Mouse (Mus musculus) small intestine, adult 2 months (tissue): ENCODE results near the gene Lnp1. TPM values are rescaled to one million over a fixed set of nuclear protein-coding genes. Genes with fewer than 3 reads are reported as not detected.

ENCODE experiments used
- H3K27ac ChIP-seq: fragments of 200-500 bp; 2 replicates; pipeline ENCODE4 v1.5.1; 2012; ENCODE audit warnings: low read depth, low read length, control low read depth, inconsistent platforms; ENCODE audit not compliant: insufficient read depth
- H3K27me3 ChIP-seq: fragments of 200-500 bp; 2 replicates; pipeline ENCODE4 v1.6.1; 2012; ENCODE audit warnings: mild to moderate bottlenecking, moderate library complexity, low read length, inconsistent platforms; ENCODE audit not compliant: control insufficient read depth, insufficient read depth
- H3K36me3 ChIP-seq: fragments of 200-500 bp; 2 replicates; pipeline ENCODE4 v1.6.1; 2012; ENCODE audit warnings: mild to moderate bottlenecking, low read length, control low read depth, inconsistent platforms; ENCODE audit not compliant: control insufficient read depth, insufficient read depth
- H3K4me1 ChIP-seq: fragments of 200-500 bp; 2 replicates; pipeline ENCODE4 v1.6.1; 2012; ENCODE audit warnings: low read length, inconsistent platforms, mixed read lengths; ENCODE audit not compliant: control insufficient read depth, insufficient read depth, insufficient read length
- H3K4me3 ChIP-seq: fragments of 200-500 bp; 2 replicates; pipeline ENCODE4 v1.5.1; 2012; ENCODE audit warnings: low read depth, mild to moderate bottlenecking, control low read depth, inconsistent platforms, low read length, moderate library complexity
- CTCF ChIP-seq: fragments of 200-500 bp; IDR thresholded peaks from 2 replicates; pipeline ENCODE4 v1.5.1; 2012; ENCODE audit warnings: low read depth, mild to moderate bottlenecking, control low read depth, inconsistent platforms, low read length, moderate library complexity, mixed read lengths; ENCODE audit not compliant: insufficient replicate concordance, insufficient read length; ENCODE audit errors: extremely low read depth
- POLR2A ChIP-seq: fragments of 200-500 bp; IDR thresholded peaks from 2 replicates; pipeline ENCODE4 v1.6.1; 2012; ENCODE audit warnings: low read depth, mild to moderate bottlenecking, control low read depth, inconsistent platforms, low read length, moderate library complexity
- WGBS: fragments of 180-500 bp; shearing (Covaris S2); methylation state at CpG from one replicate; pipeline ENCODE4 v1.1.7; 2018; 5-methylcytosine and 5-hydroxymethylcytosine counted together
- polyA plus RNA-seq: library from polyadenylated mRNA; depleted of rRNA; stranded (reverse); fragments of >200 nt; gene quantifications from 2 replicates; pipeline ENCODE4 v1.2.3, GENCODE M21; 2012

Gene Lnp1
- polyA plus RNA-seq, 1 experiment: not detected

DNA sequence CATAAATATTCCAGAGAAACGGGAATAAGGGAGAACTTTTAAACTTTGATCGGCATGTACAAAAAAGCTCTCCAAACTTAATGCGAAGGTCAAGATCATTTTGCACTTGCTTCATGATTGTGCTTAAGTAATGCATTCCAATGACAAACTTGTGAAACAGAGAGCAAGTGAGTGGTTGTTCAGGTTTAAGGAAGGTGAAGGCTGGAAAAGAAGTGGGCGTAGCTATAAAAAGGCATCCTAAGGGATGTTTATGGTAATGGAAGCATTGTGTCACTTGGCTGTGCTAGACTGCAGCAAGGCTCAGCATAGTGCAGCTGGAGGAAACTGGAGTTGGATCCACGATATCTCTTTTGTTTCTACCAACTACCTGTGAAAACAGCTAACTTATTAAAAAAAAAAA is 36.3 kb downstream of the Lnp1 start:
- 80% methylated on average over 5 of the region's 5 CpGs for WGBS
- no peaks in the 10 kb centered on the region for H3K27me3 ChIP-seq
- no peaks in the 10 kb centered on the region for H3K4me1 ChIP-seq
- no peak for TF ChIP-seq CTCF
- no peak for TF ChIP-seq POLR2A
- no peak overlapping the region for H3K4me3 ChIP-seq
- no peak overlapping the region for H3K27ac ChIP-seq
- no peaks in the 10 kb centered on the region for H3K36me3 ChIP-seq

DNA sequence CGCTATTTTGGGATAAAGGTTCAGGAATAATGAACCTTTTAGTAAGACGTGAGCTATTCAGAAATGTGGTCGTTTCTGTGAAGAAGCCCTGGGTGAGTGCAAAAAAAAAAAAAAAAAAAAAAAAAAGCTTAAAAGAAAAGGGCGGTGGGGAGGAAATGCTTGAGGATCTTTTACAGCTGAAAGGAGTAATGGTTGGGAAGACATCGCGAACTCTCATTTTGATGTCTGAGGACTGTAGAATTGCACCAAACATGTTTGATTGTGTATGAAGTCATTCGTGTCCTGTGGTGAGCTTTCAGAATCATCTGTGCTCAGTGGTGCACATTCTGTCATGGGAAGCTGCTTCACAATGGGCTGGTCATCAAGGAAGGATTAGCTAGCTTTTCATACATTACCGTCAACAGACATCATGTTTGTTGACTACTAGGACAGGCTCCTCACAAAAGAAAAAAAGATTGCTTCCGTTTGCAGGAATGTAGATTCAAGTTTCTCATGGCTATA is 41.2 kb downstream of the Lnp1 start:
- Histone ChIP-seq H3K27me3 (0 out of 2 replicates have a peak, but pooled peaks cover 4% of the 10 kb centered on the region), H3K36me3 (no peaks in the 10 kb centered on the region), H3K4me1 (0 out of 2 replicates have a peak, but pooled peaks cover 4% of the 10 kb centered on the region), H3K4me3 (peak overlapping the region; percentile 61; the same call in 1 of the 2 replicates), H3K27ac (no peak overlapping the region)
- WGBS: 33% methylated on average over 9 of the region's 9 CpGs
- no peak for TF ChIP-seq CTCF
- no peak for TF ChIP-seq POLR2A

DNA sequence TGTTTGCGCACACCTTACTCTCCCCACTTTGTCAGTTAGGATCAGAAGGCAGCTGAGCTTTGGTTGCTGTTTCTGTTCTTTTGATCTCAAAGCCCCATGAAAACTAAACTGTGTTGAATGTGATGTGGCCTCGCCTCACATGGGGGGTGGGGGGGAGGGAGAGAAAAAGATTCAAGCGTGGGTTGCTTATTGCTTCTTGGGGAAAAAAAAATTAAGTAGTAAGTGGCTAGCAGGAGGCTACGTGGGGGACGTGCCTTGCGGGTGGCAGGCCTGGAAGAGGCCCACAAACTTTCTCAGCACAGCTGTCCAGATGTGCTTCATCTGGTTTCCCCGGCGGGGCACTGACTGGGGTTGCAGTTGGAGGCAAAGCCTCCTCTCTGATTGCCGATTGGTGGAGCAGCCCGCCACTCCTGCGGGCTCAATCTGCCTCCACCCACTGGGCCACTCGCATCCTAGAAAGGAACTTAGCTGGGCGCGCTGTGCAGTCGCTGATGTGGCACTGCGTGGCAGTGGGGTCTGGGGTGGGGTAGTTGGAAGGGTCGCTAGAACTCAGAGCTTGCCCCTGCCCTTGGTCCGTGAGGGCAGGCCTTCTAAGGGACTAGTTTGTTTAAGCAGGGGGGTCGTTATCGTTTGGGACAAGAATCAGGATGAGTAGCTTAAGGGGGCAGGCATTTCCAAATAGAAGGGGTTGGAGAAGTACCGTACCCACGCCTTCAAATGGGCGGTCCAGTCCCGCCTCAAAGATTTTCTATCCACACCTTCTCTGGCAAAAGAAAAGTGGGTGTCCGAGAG is 41.8 kb downstream of the Lnp1 start, which contains the start of gene Tmem45a:
Gene Tmem45a, minus strand, starts transcription at position 343 of the 792 bp plus-strand sequence.
- no peak for TF ChIP-seq CTCF
- TF ChIP-seq POLR2A: no peak
- Histone ChIP-seq H3K27me3 (0 out of 2 replicates have a peak, but pooled peaks cover 4% of the 10 kb centered on the region), H3K4me1 (0 out of 2 replicates have a peak, but pooled peaks cover 4% of the 10 kb centered on the region), H3K4me3 (peak within 1 kb of the TSS; percentile 61), H3K27ac (no peak within 1 kb of the TSS), H3K36me3 (no peaks in the 10 kb centered on the region)
- WGBS: 6% methylated on average over 25 of the region's 25 CpGs

DNA sequence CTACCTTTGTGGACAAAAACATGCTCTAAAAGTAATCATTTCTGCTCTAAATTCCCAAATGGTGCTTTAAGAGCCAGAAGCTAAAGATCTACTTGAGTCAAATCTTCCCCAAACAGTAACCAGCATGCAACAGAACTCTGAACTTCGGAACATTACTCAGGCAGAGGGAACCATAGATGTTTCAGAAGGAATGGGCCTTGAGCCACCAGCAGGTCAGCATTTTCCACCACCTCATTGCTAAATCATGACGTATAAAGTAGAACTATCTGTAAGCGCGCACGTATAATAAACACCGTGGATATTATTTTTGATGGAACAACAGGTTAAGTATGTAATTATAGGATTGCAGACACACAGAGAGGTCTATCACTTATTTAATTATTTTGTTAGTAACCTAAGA is 43.0 kb downstream of the Lnp1 start:
- Histone ChIP-seq H3K27me3 (0 out of 2 replicates have a peak, but pooled peaks cover 4% of the 10 kb centered on the region), H3K27ac (no peak overlapping the region), H3K4me3 (no peak overlapping the region), H3K4me1 (0 out of 2 replicates have a peak, but pooled peaks cover 4% of the 10 kb centered on the region), H3K36me3 (no peaks in the 10 kb centered on the region)
- TF ChIP-seq POLR2A: no peak
- no peak for TF ChIP-seq CTCF
- 90% methylated on average over 6 of the region's 6 CpGs for WGBS

DNA sequence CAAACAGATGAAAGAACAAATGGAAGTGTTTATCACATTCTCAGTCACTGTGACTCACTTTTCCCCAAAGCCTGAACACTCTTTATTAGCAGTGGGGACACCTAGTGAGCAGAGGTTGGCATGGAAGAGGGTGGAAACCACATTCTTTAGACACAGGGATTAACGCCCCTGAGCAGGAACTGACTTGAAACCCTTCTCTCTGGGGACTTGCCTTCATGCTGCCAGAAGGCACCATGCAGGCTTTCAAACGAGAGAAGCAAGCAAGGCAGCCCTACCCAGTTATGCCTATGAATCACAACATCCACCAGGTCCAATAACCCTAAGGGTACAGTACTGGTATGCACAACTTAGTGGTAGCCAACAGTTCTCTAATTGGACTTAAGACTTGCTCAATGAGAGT is 54.5 kb downstream of the Lnp1 start:
- 47% methylated on average over 2 of the region's 2 CpGs for WGBS
- no peak overlapping the region for H3K27ac ChIP-seq
- no peak overlapping the region for H3K4me3 ChIP-seq
- no peaks in the 10 kb centered on the region for H3K27me3 ChIP-seq
- H3K36me3 ChIP-seq: no peaks in the 10 kb centered on the region
- no peaks in the 10 kb centered on the region for H3K4me1 ChIP-seq
- TF ChIP-seq CTCF (no peak), POLR2A (no peak)

DNA sequence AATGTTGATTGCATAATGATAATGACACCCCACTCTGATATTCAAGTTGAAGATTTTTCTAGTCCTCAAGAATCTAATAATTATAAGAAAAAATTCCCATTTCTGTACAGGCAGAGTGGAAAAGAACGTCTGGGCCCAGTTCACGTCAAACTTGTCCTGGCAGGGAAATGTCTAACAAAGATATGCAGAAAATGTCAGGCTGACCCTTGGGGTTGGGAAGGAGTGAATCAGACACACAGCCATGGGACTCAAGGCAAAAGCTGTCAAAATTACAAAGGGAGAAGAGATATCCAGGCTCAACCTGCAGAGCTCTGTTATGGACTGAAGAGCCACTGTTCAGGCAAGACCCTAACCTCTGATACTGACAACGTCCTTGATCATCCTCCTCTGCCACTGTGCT is 57.4 kb downstream of the Lnp1 start:
- Histone ChIP-seq H3K27me3 (no peaks in the 10 kb centered on the region), H3K4me3 (no peak overlapping the region), H3K4me1 (no peaks in the 10 kb centered on the region), H3K27ac (no peak overlapping the region), H3K36me3 (no peaks in the 10 kb centered on the region)
- 71% methylated on average over 3 of the region's 3 CpGs for WGBS
- TF ChIP-seq CTCF (no peak), POLR2A (no peak)

DNA sequence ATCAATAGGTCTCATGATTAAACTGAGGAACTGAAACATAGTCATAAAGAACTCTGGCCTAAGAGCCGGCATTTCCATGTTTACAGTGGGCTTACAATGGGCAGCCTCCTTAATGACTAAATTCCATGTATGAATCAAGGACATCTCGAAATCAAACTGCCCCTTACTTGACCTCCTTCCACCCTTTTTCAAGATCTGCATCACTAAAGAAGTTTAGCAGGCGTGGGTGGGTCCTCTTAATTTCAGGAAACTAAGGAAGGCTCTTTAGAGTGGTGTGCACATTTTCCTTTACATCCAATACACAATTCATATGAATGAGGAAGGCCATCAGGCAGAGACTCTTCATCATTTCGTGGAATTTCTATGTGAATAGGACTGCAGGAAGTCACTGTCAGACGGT is 59.5 kb downstream of the Lnp1 start:
- no peaks in the 10 kb centered on the region for H3K4me1 ChIP-seq
- 69% methylated on average over 5 of the region's 5 CpGs for WGBS
- H3K36me3 ChIP-seq: no peaks in the 10 kb centered on the region
- H3K27ac ChIP-seq: no peak overlapping the region
- H3K27me3 ChIP-seq: no peaks in the 10 kb centered on the region
- no peak overlapping the region for H3K4me3 ChIP-seq
- no peak for TF ChIP-seq POLR2A
- TF ChIP-seq CTCF: no peak
